Mouse (Mus musculus) adrenal gland (tissue): ENCODE results near the gene Rplp0.

Experiments
- intact Hi-C: fragments of 180-260 bp; cut with DNase I; formaldehyde crosslinking; loops from one replicate; pipeline ENCODE4 v1.15.1; 2025

Gene Rplp0

DNA sequence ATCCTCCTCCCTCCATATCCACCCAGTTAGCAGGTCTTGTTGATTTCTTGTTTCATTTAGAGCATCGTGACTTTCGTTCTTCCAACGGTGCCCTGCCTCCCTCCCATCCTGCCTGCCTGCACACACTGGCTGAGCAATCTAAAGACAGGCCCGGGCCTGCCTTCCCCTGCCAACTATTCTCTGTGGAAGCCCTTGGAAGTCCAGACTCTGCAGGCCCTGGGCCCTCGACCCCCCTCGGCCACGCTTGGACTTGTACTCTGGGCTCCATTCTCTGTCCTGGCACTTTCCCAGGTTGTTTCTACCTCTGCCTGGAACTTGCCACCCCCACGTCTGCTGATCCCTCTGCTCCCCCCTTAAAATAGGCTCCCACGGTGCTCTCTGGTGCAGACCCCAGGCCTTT is 33.3 kb upstream of the Rplp0 start:
- intact Hi-C loops, result no loop called here

DNA sequence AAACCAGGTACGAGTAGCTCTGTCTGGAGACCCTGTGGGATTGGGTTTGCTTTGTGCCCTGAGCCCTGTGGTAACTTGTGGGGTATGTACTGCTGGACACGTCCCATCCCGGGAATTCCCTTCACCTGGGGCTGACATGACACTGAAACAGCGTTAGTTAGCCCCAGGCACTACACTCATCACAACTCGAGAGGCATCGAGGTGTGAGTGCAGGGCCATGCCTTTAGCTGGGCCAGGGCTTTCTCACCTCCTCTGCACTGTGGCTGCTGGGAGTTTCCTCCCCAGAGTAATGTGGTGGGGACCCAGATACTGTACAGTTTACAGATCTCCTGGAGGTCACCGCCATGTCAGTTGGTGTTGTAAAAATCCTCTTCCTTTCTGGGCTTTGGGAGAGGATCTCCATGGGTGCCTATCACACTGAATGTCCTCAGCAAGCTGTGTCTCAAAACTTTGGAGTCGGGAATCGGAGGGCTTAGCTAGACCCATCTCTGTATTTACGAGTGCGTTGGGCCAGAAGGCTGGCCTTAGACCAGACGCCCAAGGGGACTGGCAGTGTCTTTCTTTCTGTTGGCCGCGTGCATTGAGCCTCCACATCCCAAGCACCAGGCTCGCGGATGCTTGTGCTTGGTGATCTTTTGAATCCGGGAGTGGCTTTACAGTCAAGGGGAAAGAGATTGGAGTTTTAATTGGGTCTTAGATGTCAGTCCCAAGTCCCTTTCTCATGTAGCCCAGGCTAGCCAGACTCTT is 32.6 kb upstream of the Rplp0 start:
- intact Hi-C loops, result no loop called here

GRCm38 (mm10) chr5:115528128-115528527 is 31.1 kb upstream of the Rplp0 start:
- intact Hi-C loops, result no loop called here

- intact Hi-C loops, result no loop called here
Observed at GRCm38 (mm10) chr5:115529364-115529741, 29.9 kb upstream of the Rplp0 start.

DNA sequence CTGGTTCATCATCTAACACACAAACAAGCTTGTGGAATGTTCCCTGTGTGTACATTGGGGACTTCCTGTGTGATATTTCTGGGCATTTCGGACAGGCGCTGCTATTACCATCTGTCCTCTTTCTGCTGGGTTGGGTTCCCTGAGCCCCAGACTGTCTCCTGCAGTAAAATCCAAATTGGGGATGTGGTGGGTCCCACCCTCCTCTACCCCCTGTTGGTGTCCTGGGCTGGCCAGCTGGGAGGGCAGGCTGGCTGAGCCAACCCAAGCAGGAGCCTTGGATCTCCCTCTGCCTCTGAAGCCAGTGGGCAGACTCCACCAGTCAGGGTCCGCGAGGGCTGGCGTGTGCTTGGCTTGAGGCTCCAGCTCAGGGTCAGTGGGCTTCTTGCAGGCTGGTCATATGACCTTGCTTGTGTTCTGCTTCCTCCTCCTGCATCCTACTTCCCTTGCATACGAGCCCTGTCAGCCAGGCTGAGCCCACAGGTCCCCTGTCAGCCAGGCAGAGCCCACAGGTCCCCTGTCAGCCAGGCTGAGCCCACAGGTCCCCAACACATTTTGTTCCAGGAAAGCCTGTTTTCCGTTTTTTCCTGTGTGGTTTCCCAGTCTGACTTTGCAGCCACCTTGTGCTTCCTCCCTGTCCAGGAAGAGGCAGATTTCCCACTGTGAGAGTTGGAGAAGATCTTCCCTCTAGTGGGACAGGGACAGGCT is 29.4 kb upstream of the Rplp0 start:
- intact Hi-C loops, result no loop called here

DNA sequence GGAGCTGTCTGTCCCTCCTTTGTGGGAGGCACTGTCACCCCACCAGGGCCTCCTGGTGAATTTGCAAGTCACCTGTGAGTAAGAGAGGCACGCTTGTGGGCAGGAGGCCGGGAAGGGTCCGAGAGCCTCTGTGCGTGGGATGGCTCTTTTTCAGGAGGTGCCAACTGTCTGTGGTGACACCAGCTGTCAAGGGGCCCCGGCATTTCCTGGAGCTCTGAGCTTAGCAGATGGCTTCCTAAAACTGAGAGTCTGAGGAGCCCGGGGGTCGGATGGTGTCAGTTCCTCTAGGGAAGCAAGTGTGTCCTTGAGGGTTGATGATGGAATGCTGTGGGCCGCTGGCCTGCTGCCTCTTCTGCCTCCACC is 28.8 kb upstream of the Rplp0 start:
- intact Hi-C loops, result no loop called here

GRCm38 (mm10) chr5:115531671-115532270 is 27.5 kb upstream of the Rplp0 start:
- intact Hi-C loops, result no loop called here

- intact Hi-C loops, result no loop called here
Observed at GRCm38 (mm10) chr5:115534290-115534731, 25.0 kb upstream of the Rplp0 start.

GRCm38 (mm10) chr5:115534856-115535255 is 24.4 kb upstream of the Rplp0 start:
- intact Hi-C loops, result no loop called here

GRCm38 (mm10) chr5:115535635-115536034 is 23.6 kb upstream of the Rplp0 start:
- intact Hi-C loops, result no loop called here

- intact Hi-C loops, result loop anchor here (1.0 kb wide), 1 partner anchor 32 kb away; the partner anchor contains the start of gene Pxn
Observed at GRCm38 (mm10) chr5:115538017-115538692, 21.1 kb upstream of the Rplp0 start.

DNA sequence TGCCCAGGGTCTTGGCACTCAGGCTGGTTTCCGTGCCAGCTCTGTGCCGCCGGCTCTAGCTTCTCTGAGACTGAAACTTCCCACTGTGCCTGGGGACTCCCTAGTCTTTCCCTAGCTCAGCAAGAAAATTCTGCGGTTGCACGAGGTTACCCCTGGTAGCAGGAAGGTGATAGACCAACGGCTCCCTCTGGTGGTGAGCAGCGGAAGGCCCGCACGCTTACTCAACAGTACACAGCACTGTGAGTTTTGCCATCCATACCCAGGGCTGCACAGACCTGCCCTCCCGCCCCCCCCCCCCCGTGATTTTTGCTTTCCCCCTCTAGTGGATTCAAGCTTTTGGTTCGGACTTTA is 20.6 kb upstream of the Rplp0 start:
- intact Hi-C loops, result loop anchor here (1.0 kb wide), 1 partner anchor 32 kb away; the partner anchor contains the start of gene Pxn

GRCm38 (mm10) chr5:115542635-115543384 is 16.5 kb upstream of the Rplp0 start:
- intact Hi-C loops, result no loop called here

- intact Hi-C loops, result no loop called here
Observed at GRCm38 (mm10) chr5:115543509-115544253, 15.6 kb upstream of the Rplp0 start.

DNA sequence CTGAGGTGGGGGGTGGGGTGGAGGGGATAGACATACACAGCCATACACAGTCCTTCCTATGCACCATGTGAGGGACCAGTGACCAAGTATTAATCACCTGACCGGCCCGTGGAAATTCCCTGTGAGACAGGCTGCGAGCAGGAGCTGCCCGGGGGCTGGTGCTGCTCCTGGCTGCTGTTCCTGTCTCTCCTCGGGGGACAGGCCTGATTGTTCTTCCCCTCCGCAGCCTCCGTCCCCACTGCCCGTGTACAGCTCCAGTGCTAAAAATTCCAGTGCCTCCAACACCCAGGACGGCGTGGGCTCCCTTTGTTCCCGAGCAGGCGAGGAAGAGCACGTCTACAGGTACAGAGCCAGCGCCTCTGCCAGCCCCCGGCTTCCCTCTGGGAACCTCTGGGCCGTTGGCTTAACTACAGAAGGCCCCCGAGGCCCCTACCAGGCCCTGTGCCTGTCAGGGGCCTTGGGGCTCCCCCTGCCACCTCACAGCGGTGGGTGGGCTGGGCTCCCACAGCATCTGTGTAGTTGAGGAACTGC is 14.5 kb upstream of the Rplp0 start:
- intact Hi-C loops, result no loop called here

DNA sequence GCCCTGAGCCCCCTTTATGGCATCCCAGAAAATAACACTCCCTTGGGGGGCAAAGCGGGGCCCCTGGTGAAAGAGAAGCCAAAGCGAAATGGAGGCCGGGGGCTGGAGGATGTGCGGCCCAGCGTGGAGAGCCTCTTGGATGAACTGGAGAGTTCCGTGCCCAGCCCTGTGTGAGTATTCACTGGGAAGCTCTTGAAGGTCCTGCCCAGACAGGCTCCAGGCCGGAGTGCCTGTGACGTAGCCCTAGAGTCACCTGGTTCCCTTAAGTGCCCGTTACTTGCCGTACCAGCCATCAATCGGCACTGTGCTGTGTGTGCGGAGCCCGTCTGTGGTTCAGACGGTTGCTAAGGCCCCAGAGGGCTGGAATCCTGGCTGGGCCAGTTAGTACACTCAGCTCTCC is 13.6 kb upstream of the Rplp0 start:
- intact Hi-C loops, result no loop called here

DNA sequence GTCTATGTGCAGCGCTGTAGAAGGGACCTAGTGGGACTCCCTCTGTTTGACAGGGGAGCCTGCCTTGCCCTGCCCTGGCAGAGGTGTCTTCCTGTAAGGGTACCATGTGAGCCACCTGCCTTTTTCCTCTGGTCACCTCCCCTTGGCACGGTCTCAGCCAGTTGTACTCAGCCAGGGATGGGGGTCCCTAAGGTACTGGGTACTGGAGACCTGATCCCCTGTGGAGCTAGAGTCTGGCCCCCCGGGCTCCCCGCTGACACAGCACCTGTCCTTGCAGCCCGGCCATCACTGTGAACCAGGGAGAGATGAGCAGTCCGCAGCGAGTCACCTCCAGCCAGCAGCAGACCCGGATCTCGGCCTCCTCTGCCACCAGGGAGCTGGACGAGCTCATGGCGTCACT is 12.7 kb upstream of the Rplp0 start:
- intact Hi-C loops, result no loop called here

DNA sequence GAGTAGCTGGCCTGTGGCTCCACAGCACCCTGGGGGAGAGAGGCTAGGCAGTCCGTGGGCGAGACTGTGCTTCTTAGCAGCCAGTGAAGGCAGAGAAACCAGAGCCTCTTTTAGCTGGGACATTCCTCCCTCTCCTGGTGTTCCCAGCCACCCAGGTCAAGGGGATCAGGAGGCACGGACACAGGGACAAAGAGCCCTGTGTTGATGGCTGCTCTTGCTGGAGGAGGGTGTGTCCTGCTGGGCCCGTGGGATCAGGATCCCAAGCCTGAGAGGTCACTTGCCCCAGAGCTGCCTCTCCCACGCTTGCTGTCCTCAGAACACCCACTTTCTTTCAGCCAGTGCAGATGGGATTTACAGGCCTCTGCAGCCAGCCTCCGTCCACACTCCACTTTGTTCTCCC is 12.3 kb upstream of the Rplp0 start:
- intact Hi-C loops, result no loop called here

DNA sequence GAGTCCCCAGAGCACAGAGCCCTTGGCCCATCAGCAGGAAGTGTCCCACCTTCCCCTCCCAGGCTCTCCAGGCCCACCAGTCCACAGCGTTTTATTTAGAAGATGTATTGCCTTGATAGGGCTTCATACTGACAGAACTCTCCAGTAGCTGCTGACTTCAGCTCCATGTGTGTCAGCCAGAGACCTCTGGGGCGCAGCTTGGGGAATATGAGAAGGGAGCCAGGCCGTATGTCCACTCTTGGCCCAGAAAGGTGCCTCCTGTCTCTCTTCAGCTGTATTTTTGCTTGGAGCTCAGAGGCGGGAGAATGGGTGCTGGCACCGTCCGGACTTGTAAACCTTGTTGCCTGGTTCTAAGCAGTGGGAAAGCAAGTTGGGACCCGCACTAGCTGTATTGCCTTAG is 11.8 kb upstream of the Rplp0 start:
- intact Hi-C loops, result no loop called here
